Mouse (Mus musculus): ENCODE data around the gene Erc2. TPM values are rescaled to one million over a fixed set of nuclear protein-coding genes. Genes with fewer than 3 reads are reported as not detected.

The Erc2 gene
- polyA plus RNA-seq, 1 experiment from 2014 or later = 33.9 TPM

DNA sequence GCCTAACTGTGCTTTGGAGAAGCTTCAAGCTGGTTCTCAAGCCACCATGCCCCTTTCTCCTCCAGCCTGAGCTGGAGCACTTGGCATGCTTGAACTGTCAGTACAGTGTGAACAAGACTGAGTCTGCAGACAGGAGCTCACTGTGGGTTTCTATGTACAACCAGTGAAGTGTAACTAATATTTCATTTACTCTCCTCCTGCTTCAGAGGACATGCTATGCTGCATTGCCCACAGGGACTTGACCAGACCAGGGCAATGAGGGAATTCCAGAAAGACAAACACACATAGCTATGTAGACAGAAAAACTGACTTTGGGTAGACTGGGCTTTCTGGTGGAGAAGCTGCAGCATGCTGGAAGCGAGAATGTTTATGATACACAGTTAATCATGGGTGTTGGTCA lies 311.3 kb downstream of the Erc2 start:
- Histone ChIP-seq H3K9ac (ENCODE audit: low read depth, low read length) (no peak overlapping the region), H3K9me3 (ENCODE audit: control insufficient read depth, low read length) (no peaks in the 10 kb centered on the region), H3K4me2 (replicated peaks; ENCODE audit: low read depth, low read length) (no peak overlapping the region), H3K27me3 (ENCODE audit: control insufficient read depth, insufficient read depth, low read length) (no peaks in the 10 kb centered on the region), H3K4me3 (ENCODE audit: low read depth, low read length) (no peak overlapping the region), H3K36me3 (ENCODE audit: control insufficient read depth, insufficient read depth, low read length) (no peaks in the 10 kb centered on the region), H3K27ac (ENCODE audit: low read depth, low read length) (no peak overlapping the region), H3K4me1 (replicated peaks; ENCODE audit: control insufficient read depth, insufficient read depth, low read length) (no peaks in the 10 kb centered on the region)
- ATAC-seq (ENCODE audit: low FRiP score) = no peak
- DNase-seq (ENCODE audit: low spot score) = no peak
- 77% methylated on average over 1 of the region's 1 CpGs for WGBS

DNA sequence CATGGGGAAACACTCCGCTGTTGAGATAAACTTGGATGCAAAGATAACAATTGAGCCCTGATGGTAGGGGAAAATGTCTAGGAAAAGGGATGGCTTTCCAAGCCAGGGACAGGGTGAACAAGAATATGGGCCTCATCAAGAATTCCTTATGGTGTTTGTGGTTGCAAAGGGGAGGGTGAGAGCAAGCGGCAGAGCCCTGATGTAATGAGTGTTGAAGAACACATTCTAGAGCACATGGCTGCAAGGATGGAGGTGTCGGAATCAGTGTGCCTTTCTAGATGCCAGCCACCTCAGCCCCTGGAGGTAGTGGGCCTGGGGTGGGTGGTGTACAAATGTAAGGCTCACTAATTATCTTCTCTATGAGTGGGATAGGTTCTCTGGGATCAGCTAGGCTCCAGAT lies 313.5 kb downstream of the Erc2 start:
- Histone ChIP-seq H3K4me1 (replicated peaks; ENCODE audit: control insufficient read depth, insufficient read depth, low read length) (no peaks in the 10 kb centered on the region), H3K27ac (ENCODE audit: low read depth, low read length) (no peak overlapping the region), H3K9me3 (ENCODE audit: control insufficient read depth, low read length) (no peaks in the 10 kb centered on the region), H3K36me3 (ENCODE audit: control insufficient read depth, insufficient read depth, low read length) (no peaks in the 10 kb centered on the region), H3K27me3 (ENCODE audit: control insufficient read depth, insufficient read depth, low read length) (no peaks in the 10 kb centered on the region), H3K4me3 (ENCODE audit: low read depth, low read length) (no peak overlapping the region), H3K9ac (ENCODE audit: low read depth, low read length) (no peak overlapping the region), H3K4me2 (replicated peaks; ENCODE audit: low read depth, low read length) (no peak overlapping the region)
- 93% methylated on average over 3 of the region's 3 CpGs for WGBS
- ATAC-seq (ENCODE audit: low FRiP score) (no peak), DNase-seq (ENCODE audit: low spot score) (no peak)

DNA sequence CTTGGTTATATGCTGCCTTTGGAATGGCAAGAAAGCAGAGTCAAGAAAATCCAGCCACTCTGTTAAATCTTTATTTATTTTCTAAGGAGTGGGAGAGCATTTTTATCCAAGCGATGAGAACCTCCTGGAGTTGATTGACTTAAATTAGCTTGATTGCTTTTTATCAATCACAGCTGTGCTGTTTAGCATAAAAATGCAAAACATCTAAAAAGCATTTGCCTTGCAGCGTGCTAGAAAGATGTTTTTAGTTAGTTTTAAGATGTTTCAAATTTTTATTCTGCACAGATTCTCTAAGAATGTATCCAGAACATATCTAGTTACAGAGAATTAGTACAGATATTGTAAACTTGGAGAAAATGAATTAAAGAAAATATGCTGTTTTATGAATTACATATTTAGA lies 315.7 kb downstream of the Erc2 start:
- 68% methylated on average over 2 of the region's 2 CpGs for WGBS
- Histone ChIP-seq H3K4me3 (ENCODE audit: low read depth, low read length) (no peak overlapping the region), H3K27ac (ENCODE audit: low read depth, low read length) (no peak overlapping the region), H3K9me3 (ENCODE audit: control insufficient read depth, low read length) (no peaks in the 10 kb centered on the region), H3K36me3 (ENCODE audit: control insufficient read depth, insufficient read depth, low read length) (no peaks in the 10 kb centered on the region), H3K27me3 (ENCODE audit: control insufficient read depth, insufficient read depth, low read length) (no peaks in the 10 kb centered on the region), H3K4me1 (replicated peaks; ENCODE audit: control insufficient read depth, insufficient read depth, low read length) (no peaks in the 10 kb centered on the region), H3K9ac (ENCODE audit: low read depth, low read length) (no peak overlapping the region), H3K4me2 (replicated peaks; ENCODE audit: low read depth, low read length) (no peak overlapping the region)
- no peak for DNase-seq (ENCODE audit: low spot score)
- ATAC-seq (ENCODE audit: low FRiP score) = no peak

DNA sequence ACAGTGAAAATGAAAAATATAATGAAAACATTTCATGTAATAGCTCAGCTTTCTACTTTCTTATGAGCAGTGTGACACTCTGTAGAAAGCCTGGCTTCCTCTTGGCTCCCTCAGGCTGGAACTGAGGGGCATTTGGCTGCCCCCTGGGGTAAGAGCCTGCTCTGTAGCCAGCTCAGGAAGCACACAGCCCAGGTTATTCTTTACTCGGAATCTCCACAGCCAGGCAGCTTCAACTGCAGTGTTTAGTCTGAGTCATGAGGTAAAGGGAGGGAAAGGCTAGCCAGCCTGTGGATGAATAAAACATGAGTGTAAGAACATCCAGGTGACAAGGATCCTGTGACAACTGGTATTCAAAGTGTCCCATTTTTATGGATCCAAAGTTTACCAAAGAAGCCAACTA lies 323.0 kb downstream of the Erc2 start:
- Histone ChIP-seq H3K9ac (ENCODE audit: low read depth, low read length) (no peak overlapping the region), H3K9me3 (ENCODE audit: control insufficient read depth, low read length) (no peaks in the 10 kb centered on the region), H3K27ac (ENCODE audit: low read depth, low read length) (no peak overlapping the region), H3K4me2 (replicated peaks; ENCODE audit: low read depth, low read length) (no peak overlapping the region), H3K36me3 (ENCODE audit: control insufficient read depth, insufficient read depth, low read length) (no peaks in the 10 kb centered on the region), H3K27me3 (ENCODE audit: control insufficient read depth, insufficient read depth, low read length) (no peaks in the 10 kb centered on the region), H3K4me1 (replicated peaks; ENCODE audit: control insufficient read depth, insufficient read depth, low read length) (no peaks in the 10 kb centered on the region), H3K4me3 (ENCODE audit: low read depth, low read length) (no peak overlapping the region)
- ATAC-seq (ENCODE audit: low FRiP score) (no peak), DNase-seq (ENCODE audit: low spot score) (no peak)
- WGBS = 42% methylated on average over 1 of the region's 1 CpGs

DNA sequence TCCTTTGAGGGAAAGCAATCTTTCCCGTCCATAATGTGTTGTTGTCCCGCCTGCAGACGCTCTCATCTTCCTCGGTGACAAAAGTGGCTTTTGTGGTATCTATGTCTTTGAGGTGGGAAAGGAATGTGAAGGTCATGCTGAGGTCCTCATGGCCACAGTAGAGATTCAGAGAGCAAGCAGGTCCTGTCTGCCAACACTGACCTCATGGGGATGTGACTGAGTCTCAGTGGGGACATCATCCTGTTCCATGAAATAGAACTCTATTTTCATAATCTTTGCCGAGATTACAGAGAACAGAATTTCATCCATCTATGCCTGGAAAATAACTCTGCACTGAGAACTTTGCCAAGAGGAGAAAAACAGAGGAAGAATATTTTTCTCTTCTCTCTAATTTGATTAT lies 324.0 kb downstream of the Erc2 start:
- Histone ChIP-seq H3K36me3 (ENCODE audit: control insufficient read depth, insufficient read depth, low read length) (no peaks in the 10 kb centered on the region), H3K9ac (ENCODE audit: low read depth, low read length) (no peak overlapping the region), H3K4me1 (replicated peaks; ENCODE audit: control insufficient read depth, insufficient read depth, low read length) (no peaks in the 10 kb centered on the region), H3K9me3 (ENCODE audit: control insufficient read depth, low read length) (no peaks in the 10 kb centered on the region), H3K4me2 (replicated peaks; ENCODE audit: low read depth, low read length) (no peak overlapping the region), H3K27ac (ENCODE audit: low read depth, low read length) (no peak overlapping the region), H3K4me3 (ENCODE audit: low read depth, low read length) (no peak overlapping the region), H3K27me3 (ENCODE audit: control insufficient read depth, insufficient read depth, low read length) (no peaks in the 10 kb centered on the region)
- DNase-seq (ENCODE audit: low spot score) = no peak
- no peak for ATAC-seq (ENCODE audit: low FRiP score)
- 61% methylated on average over 5 of the region's 5 CpGs for WGBS

DNA sequence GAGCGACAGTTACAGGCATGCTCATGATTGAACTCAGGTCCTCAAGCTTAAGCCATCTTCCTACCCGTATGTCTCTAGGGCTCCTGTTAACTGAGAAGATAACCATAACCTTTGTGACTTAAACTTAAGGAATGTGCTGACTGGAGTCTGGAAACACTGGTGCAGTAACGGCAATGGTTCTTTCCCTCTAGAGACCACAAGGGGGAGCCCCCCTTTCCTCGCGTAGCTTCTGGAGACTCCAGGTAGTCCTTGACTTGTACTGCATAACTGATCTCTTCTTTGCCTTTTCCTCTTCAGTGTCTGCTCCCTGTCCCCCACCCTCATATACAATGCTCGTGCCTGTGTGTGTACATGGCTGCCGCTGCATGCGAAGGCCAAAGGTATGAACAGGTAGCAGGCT lies 326.2 kb downstream of the Erc2 start:
- no peaks in the 10 kb centered on the region for H3K27me3 ChIP-seq (ENCODE audit: control insufficient read depth, insufficient read depth, low read length)
- H3K4me2 ChIP-seq (replicated peaks; ENCODE audit: low read depth, low read length) = no peak overlapping the region
- H3K9me3 ChIP-seq (ENCODE audit: control insufficient read depth, low read length) = no peaks in the 10 kb centered on the region
- no peaks in the 10 kb centered on the region for H3K4me1 ChIP-seq (replicated peaks; ENCODE audit: control insufficient read depth, insufficient read depth, low read length)
- H3K27ac ChIP-seq (ENCODE audit: low read depth, low read length) = no peak overlapping the region
- ATAC-seq (ENCODE audit: low FRiP score) (no peak), DNase-seq (ENCODE audit: low spot score) (peak; percentile 54)
- H3K4me3 ChIP-seq (ENCODE audit: low read depth, low read length) = no peak overlapping the region
- H3K36me3 ChIP-seq (ENCODE audit: control insufficient read depth, insufficient read depth, low read length) = no peaks in the 10 kb centered on the region
- 71% methylated on average over 8 of the region's 8 CpGs for WGBS
- H3K9ac ChIP-seq (ENCODE audit: low read depth, low read length) = no peak overlapping the region

DNA sequence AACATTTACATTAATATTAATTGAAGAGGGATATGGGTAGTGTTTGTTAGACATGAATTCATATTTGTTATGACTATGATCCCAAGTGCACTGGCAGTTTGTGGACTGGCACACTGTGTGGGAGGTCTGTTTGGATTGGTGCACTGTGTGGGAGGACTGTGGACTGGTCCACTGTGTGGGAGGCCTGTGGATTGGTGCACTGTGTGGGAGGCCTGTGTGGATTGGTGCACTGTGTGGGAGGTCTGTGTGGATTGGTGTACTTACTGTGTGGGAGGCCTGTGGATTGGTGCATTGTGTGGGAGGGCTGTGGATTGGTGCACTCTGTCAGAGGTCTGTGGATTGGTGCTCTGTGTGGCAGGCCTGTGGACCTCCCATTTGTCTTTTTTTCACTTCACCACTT lies 331.6 kb downstream of the Erc2 start:
- Histone ChIP-seq H3K27ac (ENCODE audit: low read depth, low read length) (no peak overlapping the region), H3K9me3 (ENCODE audit: control insufficient read depth, low read length) (no peaks in the 10 kb centered on the region), H3K4me1 (replicated peaks; ENCODE audit: control insufficient read depth, insufficient read depth, low read length) (no peaks in the 10 kb centered on the region), H3K27me3 (ENCODE audit: control insufficient read depth, insufficient read depth, low read length) (no peaks in the 10 kb centered on the region), H3K4me2 (replicated peaks; ENCODE audit: low read depth, low read length) (no peak overlapping the region), H3K36me3 (ENCODE audit: control insufficient read depth, insufficient read depth, low read length) (no peaks in the 10 kb centered on the region), H3K4me3 (ENCODE audit: low read depth, low read length) (no peak overlapping the region), H3K9ac (ENCODE audit: low read depth, low read length) (no peak overlapping the region)
- DNase-seq (ENCODE audit: low spot score) (no peak), ATAC-seq (ENCODE audit: low FRiP score) (no peak)

DNA sequence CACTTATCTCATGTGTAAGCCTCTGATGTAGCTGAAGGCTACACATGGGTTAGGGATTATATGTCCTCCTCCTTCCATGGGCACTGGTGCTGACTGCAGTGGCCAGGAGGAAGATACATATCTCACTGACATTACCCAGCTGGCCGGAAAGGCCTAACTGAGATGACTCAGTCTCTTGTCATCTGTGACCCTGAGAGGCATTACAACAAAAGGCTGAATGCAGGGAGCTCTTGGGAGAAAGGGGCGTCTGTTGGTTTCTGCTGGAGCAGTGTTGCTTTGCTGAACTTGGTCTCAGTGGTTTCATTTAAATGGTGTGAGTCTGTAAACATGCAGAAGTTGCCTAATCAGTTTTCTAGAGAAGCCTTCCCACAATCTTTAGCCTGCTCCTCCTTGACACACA lies 334.6 kb downstream of the Erc2 start:
- H3K4me2 ChIP-seq (replicated peaks; ENCODE audit: low read depth, low read length) = no peak overlapping the region
- H3K36me3 ChIP-seq (ENCODE audit: control insufficient read depth, insufficient read depth, low read length) = no peaks in the 10 kb centered on the region
- no peak overlapping the region for H3K4me3 ChIP-seq (ENCODE audit: low read depth, low read length)
- H3K9me3 ChIP-seq (ENCODE audit: control insufficient read depth, low read length) = no peaks in the 10 kb centered on the region
- H3K9ac ChIP-seq (ENCODE audit: low read depth, low read length) = no peak overlapping the region
- no peaks in the 10 kb centered on the region for H3K4me1 ChIP-seq (replicated peaks; ENCODE audit: control insufficient read depth, insufficient read depth, low read length)
- H3K27me3 ChIP-seq (ENCODE audit: control insufficient read depth, insufficient read depth, low read length) = no peaks in the 10 kb centered on the region
- WGBS = 70% methylated on average over 2 of the region's 2 CpGs
- ATAC-seq (ENCODE audit: low FRiP score) (no peak), DNase-seq (ENCODE audit: low spot score) (no peak)
- no peak overlapping the region for H3K27ac ChIP-seq (ENCODE audit: low read depth, low read length)

DNA sequence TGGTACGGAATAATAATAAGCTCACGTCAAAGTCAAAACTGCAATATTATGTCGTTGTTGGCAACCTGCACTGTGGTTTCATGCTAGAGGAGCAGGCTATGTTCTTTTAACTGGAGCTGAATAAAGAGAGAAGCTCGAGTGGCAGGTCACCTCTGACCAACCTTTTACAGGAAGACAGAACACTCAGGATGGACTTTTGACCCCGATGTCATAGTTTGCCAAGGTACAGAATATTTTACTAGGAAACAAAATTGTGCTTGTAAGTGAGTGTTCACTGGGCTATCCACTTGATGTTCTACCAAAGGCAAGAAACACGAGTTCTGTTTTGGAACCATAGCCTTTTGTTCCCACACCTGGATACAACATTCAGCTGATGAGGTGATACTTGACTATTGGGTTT lies 351.5 kb downstream of the Erc2 start:
- Histone ChIP-seq H3K4me3 (ENCODE audit: low read depth, low read length) (no peak overlapping the region), H3K4me1 (replicated peaks; ENCODE audit: control insufficient read depth, insufficient read depth, low read length) (no peaks in the 10 kb centered on the region), H3K9ac (ENCODE audit: low read depth, low read length) (no peak overlapping the region), H3K27me3 (ENCODE audit: control insufficient read depth, insufficient read depth, low read length) (no peaks in the 10 kb centered on the region), H3K9me3 (ENCODE audit: control insufficient read depth, low read length) (no peaks in the 10 kb centered on the region), H3K36me3 (ENCODE audit: control insufficient read depth, insufficient read depth, low read length) (no peaks in the 10 kb centered on the region), H3K27ac (ENCODE audit: low read depth, low read length) (no peak overlapping the region), H3K4me2 (replicated peaks; ENCODE audit: low read depth, low read length) (no peak overlapping the region)
- ATAC-seq (ENCODE audit: low FRiP score) (no peak), DNase-seq (ENCODE audit: low spot score) (no peak)
- WGBS = 89% methylated on average over 6 of the region's 6 CpGs

Data from hindbrain, embryonic 11.5 days (tissue).